Mouse (Mus musculus) lung, embryonic 16.5 days (tissue): ENCODE measurements at regions not wholly inside any gene's neighbourhood (a gene's known extent, or its start where the extent isn't known, plus 50 kb on each side); places are given as distances from the start of the nearest gene placed in this dataset.

Source experiments
- ATAC-seq: fragments of 200-750 bp; cut with Nextera tagmentation; 2 replicates; pipeline ENCODE4 v1.8.0; 2017; ENCODE audit warnings: low read depth, mild to moderate bottlenecking, moderate library complexity
- H3K27ac ChIP-seq: fragments of 300-500 bp; sonication (generic); 2 replicates; pipeline ENCODE4 v1.5.1; 2014; ENCODE audit warnings: mild to moderate bottlenecking, control low read depth, low read length
- H3K27me3 ChIP-seq: fragments of 300-500 bp; sonication (generic); 2 replicates; pipeline ENCODE4 v1.6.1; 2014; ENCODE audit warnings: low read depth, low read length, mixed read lengths; ENCODE audit not compliant: control insufficient read depth, insufficient read depth
- H3K36me3 ChIP-seq: fragments of 300-500 bp; sonication (generic); 2 replicates; pipeline ENCODE4 v1.6.1; 2014; ENCODE audit warnings: low read length; ENCODE audit not compliant: control insufficient read depth, insufficient read depth
- H3K4me1 ChIP-seq: fragments of 300-500 bp; sonication (generic); replicated peaks from 2 replicates; pipeline ENCODE4 v1.6.1; 2014; ENCODE audit warnings: low read length, mixed read lengths; ENCODE audit not compliant: control insufficient read depth, insufficient read depth
- H3K4me2 ChIP-seq: fragments of 300-500 bp; sonication (generic); 2 replicates; pipeline ENCODE4 v1.6.1; 2014; ENCODE audit warnings: low read depth, low read length, control low read depth
- H3K4me3 ChIP-seq: fragments of 300-500 bp; sonication (generic); 2 replicates; pipeline ENCODE4 v1.5.1; 2014; ENCODE audit warnings: mild to moderate bottlenecking, low read length, control low read depth
- H3K9ac ChIP-seq: fragments of 300-500 bp; sonication (generic); 2 replicates; pipeline ENCODE4 v1.6.1; 2014; ENCODE audit warnings: low read length, control low read depth
- H3K9me3 ChIP-seq: fragments of 300-500 bp; sonication (generic); 2 replicates; pipeline ENCODE4 v1.6.1; 2016; ENCODE audit warnings: low read length; ENCODE audit not compliant: control insufficient read depth
- WGBS: fragments of 180-500 bp; shearing (Covaris S2); extraction: QIAGEN DNeasy Blood & Tissue Kit; methylation state at CpG from one replicate; pipeline ENCODE4 v1.1.7; 2014; 5-methylcytosine and 5-hydroxymethylcytosine counted together

DNA sequence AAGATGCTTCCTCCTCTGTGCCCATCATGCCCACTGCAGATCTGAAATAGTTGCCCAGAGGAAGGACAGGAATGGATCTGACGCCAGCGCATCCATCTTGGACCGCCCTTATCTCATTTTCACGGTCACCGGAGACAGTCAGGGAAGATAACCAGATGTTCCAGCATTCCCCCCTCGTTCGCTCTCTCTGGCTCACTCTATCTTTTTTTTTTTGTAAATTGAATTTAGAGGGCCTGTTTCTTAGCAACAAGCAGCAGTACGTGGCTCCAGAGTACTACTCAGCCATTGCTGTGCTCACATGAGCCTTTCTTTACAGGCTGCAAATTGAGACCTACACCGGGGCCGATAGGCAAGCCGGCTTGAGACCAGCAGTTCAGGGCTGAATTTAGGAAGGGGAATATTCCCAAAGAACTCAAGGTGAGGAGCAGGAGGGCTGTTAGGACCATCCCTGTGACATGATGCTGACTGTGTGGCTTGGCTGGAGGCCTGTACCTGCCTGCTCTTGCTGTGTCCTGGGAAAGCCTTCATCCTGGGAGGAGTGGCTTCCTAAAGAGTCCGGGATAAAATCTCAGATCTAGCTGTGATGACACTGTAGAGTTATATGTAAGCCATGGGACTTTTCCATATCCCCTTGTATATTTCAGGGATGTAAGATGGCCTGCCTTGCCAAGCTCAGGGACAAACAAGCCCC is 100.2 kb downstream of the Rps24 start:
- no peak for ATAC-seq
- Histone ChIP-seq H3K4me2 (no peak overlapping the region), H3K4me3 (no peak overlapping the region), H3K9me3 (no peaks in the 10 kb centered on the region), H3K27ac (no peak overlapping the region), H3K9ac (no peak overlapping the region), H3K27me3 (no peaks in the 10 kb centered on the region), H3K4me1 (no peaks in the 10 kb centered on the region), H3K36me3 (no peaks in the 10 kb centered on the region)
- 52% methylated on average over 12 of the region's 12 CpGs for WGBS

DNA sequence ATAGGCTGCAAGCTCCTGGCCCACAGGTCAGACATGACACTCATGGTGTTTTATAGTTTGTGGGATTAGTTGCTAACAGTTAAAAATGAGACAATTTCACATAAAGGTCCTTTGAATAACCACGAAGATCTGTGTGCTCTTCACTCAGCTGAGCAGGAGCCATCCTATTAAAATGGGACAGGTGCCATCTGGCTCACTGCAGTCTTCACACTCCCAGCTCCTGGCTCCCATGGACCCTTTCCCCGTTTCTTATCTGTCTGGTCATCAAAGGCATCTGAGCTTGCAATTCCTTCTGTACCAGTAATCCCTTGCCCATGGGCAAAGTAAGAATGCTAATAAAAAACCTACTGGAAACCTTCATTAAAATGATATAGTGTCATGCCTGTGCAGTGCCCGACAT is 101.1 kb downstream of the Rps24 start:
- H3K4me3 ChIP-seq: no peak overlapping the region
- H3K9me3 ChIP-seq: no peaks in the 10 kb centered on the region
- no peak overlapping the region for H3K27ac ChIP-seq
- H3K4me2 ChIP-seq: no peak overlapping the region
- no peak for ATAC-seq
- H3K9ac ChIP-seq: no peak overlapping the region
- no peaks in the 10 kb centered on the region for H3K4me1 ChIP-seq
- WGBS: 54% methylated on average over 3 of the region's 3 CpGs
- no peaks in the 10 kb centered on the region for H3K27me3 ChIP-seq
- H3K36me3 ChIP-seq: no peaks in the 10 kb centered on the region

DNA sequence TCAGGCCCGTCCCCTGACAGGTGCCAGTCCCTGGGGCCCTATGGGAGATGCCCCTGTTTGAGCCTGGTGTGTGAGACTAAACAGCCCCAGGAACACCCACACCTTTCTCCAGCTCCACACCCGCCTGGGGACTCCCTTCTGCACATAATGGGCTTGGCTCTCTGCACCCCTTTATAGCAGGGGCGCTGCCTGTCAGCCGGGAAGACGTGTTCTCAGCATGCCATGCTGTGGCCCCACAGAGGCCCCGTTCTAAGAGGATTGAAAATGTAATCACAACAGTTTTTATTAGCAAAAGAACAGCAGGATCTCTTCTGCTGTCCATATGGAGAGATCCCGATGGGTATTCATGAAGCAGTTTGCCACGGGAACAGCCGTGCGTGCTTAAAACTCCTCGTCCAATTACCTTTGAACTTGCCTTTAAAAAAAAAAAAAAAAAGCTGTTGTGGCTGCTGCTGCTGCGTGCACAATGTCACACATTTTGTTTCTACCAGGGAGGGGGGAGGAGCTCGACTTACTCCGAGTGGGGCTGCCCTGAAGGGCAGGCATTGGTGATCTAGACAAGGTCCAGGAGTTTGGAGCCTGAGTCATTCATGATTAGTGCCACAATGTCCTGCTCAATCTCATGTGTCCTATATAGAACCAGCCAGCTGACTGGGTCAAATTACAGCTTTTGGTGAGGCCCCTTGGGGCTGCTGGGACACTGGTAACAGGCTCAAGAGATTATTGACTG is 119.7 kb downstream of the Rps24 start:
- Histone ChIP-seq H3K36me3 (no peaks in the 10 kb centered on the region), H3K27me3 (no peaks in the 10 kb centered on the region), H3K9me3 (no peaks in the 10 kb centered on the region), H3K4me3 (no peak overlapping the region), H3K27ac (no peak overlapping the region), H3K4me2 (no peak overlapping the region), H3K9ac (no peak overlapping the region), H3K4me1 (no peaks in the 10 kb centered on the region; the same call in 1 of the 2 replicates)
- no peak for ATAC-seq
- 32% methylated on average over 14 of the region's 14 CpGs for WGBS

DNA sequence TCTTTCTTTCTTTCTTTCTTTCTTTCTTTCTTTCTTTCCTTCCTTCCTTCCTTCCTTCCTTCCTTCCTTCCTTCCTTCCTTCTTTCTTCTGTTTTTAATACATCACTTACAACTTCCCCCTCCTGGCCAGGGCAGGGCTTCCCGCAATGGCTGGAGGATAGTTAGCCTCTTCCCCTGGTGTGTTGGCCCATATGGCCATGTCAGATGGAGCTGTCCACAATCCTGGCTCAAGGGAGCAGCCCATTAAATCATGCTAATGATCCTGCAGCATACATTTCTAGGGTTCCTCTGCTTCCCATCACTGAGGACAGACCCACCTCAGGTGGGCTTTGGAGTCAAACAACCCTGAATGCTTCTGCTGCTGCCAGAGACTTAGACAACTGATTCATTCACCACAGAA is 121.4 kb downstream of the Rps24 start:
- H3K4me3 ChIP-seq: no peak overlapping the region
- no peak overlapping the region for H3K27ac ChIP-seq
- no peak overlapping the region for H3K4me2 ChIP-seq
- H3K4me1 ChIP-seq: peaks cover 4% of the 10 kb centered on the region; the same call in 1 of the 2 replicates
- ATAC-seq: no peak
- 94% methylated on average over 1 of the region's 1 CpGs for WGBS
- no peak overlapping the region for H3K9ac ChIP-seq
- no peaks in the 10 kb centered on the region for H3K36me3 ChIP-seq
- no peaks in the 10 kb centered on the region for H3K9me3 ChIP-seq
- no peaks in the 10 kb centered on the region for H3K27me3 ChIP-seq

DNA sequence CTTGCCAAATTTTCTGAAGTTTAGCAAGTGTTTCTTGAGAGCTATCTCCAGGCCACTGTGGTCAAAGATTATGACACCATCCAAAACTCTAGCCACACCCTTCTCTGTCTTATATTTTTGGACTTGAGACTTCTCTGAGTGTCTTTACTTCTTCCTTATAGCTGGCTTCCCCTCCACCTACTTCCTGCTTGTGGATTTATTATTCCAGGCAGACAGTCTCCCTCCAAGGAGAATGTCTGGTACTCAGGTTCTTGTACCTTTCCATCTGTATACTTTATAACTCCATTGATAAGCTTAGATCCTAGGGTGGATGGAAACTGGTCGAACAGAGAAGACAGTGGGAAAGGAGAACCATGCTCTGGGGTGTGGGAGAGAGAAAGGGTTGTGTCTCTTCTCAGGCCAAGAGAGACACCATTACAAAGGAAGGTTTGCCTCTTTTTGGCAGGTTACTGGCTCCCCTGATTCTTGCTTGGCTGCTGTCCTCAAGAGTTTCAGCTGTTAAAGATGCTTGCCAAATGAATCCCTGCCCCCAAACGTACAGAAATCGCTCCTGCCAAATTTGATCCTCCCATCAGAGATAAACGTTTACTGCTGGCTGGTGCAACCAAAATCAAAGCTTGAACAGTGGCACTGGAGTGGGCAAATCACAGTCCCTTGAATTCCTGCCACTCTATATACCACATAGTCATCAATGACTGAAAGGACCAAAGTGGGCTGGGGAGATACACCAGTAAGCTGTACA is 125.5 kb downstream of the Rps24 start:
- no peak overlapping the region for H3K4me3 ChIP-seq
- no peak overlapping the region for H3K4me2 ChIP-seq
- no peak overlapping the region for H3K27ac ChIP-seq
- no peaks in the 10 kb centered on the region for H3K9me3 ChIP-seq
- WGBS: 37% methylated on average over 4 of the region's 4 CpGs
- no peaks in the 10 kb centered on the region for H3K27me3 ChIP-seq
- H3K4me1 ChIP-seq: peaks cover 8% of the 10 kb centered on the region; the same call in 1 of the 2 replicates
- no peaks in the 10 kb centered on the region for H3K36me3 ChIP-seq
- ATAC-seq: no peak
- no peak overlapping the region for H3K9ac ChIP-seq

DNA sequence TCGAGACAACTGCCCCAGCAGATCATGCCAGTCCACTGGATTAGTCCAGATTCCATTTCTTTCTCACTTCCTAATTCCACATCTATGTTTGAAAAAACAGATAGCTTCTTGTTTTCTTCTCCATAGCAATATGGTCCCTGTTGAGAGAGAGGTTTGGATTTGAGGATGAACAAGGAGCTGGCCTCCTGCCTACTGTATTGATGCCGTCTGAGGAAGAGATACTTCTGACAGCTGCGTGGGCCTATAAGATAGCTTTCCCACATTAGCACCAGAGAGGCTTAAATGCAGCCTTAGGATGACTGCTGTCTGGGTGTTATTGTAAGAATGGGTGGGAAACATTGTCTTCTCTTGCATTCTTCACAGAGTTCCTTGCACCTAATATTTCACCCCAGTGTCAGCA is 128.9 kb downstream of the Rps24 start:
- no peak for ATAC-seq
- no peak overlapping the region for H3K9ac ChIP-seq
- WGBS: 64% methylated on average over 3 of the region's 3 CpGs
- H3K4me1 ChIP-seq: peaks cover 12% of the 10 kb centered on the region; the same call in 1 of the 2 replicates
- no peak overlapping the region for H3K27ac ChIP-seq
- H3K4me2 ChIP-seq: no peak overlapping the region
- H3K4me3 ChIP-seq: no peak overlapping the region
- H3K36me3 ChIP-seq: no peaks in the 10 kb centered on the region
- no peaks in the 10 kb centered on the region; the same call in 1 of the 2 replicates for H3K27me3 ChIP-seq
- H3K9me3 ChIP-seq: no peaks in the 10 kb centered on the region

DNA sequence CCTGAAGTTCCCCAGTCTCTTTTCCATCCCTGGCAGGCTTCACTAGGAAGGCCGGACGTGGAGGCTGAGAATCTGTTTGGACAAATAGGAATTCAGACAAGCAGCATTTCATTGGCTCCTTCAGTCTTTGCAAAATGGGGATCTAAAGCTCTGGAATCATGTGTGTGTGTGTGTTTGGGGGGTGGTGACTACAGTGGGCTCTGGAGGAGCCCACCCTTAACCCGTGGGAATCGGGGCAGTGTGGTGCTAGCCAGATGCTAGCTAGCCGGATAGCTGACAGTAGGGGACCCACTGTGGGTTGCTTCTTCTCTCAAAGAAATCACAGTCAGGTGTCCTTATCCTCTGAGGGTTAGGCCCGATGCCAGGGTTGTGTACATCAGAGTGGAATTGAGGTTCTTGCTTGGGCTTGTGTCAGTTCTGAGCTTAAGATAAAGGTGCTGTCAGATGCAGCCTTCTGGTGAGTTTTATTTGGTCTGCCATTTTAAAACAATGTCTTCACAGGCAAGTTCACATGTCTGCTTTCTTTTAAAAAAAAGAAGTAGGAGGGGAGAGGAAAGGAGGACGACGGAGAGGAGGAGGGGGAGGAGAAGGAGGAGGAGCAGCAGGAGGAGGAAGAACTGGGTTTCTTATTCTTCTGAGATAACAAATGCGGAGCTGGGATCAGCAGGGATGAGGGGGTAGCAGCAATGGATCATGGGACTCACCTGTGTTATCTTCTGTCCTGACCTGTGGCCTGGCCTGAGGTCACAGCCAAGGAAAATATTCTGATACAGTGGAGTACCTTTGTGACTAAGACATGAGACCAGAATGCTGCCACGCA is 129.6 kb downstream of the Rps24 start:
- Histone ChIP-seq H3K4me1 (peaks cover 12% of the 10 kb centered on the region; the same call in 1 of the 2 replicates), H3K4me3 (no peak overlapping the region), H3K4me2 (no peak overlapping the region), H3K9ac (no peak overlapping the region), H3K9me3 (no peaks in the 10 kb centered on the region), H3K36me3 (no peaks in the 10 kb centered on the region), H3K27ac (no peak overlapping the region), H3K27me3 (no peaks in the 10 kb centered on the region; the same call in 1 of the 2 replicates)
- 55% methylated on average over 10 of the region's 10 CpGs for WGBS
- ATAC-seq: no peak

DNA sequence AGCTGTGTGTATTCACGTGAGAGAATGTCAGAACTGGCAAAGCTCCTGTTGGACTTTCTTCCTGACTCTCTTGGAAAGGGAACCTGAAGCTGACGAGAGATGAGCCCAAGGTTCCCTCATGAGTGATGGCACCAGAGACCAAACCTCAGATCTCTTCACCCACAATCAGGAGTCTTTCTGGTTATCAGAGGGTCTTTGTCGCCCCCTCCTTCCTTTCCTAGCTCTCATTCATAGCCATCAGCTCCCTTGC is 130.1 kb downstream of the Rps24 start:
- ATAC-seq: no peak
- WGBS: 51% methylated on average over 3 of the region's 3 CpGs
- Histone ChIP-seq H3K4me3 (no peak overlapping the region), H3K4me2 (no peak overlapping the region), H3K9me3 (no peaks in the 10 kb centered on the region), H3K4me1 (peaks cover 12% of the 10 kb centered on the region; the same call in 1 of the 2 replicates), H3K27ac (no peak overlapping the region), H3K27me3 (no peaks in the 10 kb centered on the region; the same call in 1 of the 2 replicates), H3K36me3 (no peaks in the 10 kb centered on the region), H3K9ac (no peak overlapping the region)
